Mouse (Mus musculus) CH12.LX (cell line): Measurements from ENCODE around the gene Dlg2.

ENCODE experiments used
- MAX ChIP-seq: IDR thresholded peaks from 2 replicates; pipeline ENCODE4 v1.6.1; 2011; ENCODE audit warnings: low read length, improper control_type of control experiment
- POLR2A ChIP-seq: IDR thresholded peaks from 2 replicates; pipeline ENCODE4 v1.6.1; 2011; ENCODE audit warnings: low read depth, mild to moderate bottlenecking, improper control_type of control experiment, low read length
- UBTF ChIP-seq: IDR thresholded peaks from 2 replicates; pipeline ENCODE4 v1.6.1; 2012; ENCODE audit warnings: low read depth, mild to moderate bottlenecking, inconsistent platforms, low read length, improper control_type of control experiment, moderate library complexity

GRCm38 (mm10) chr7:91389272-91389671 lies 912.8 kb downstream of the Dlg2 start:
- TF ChIP-seq MAX, result no peak
- no peak for TF ChIP-seq UBTF
- TF ChIP-seq POLR2A, result no peak
